Mouse (Mus musculus) heart, embryonic 13.5 days (tissue): ENCODE data around the gene Ank3. TPM values are rescaled to one million over a fixed set of nuclear protein-coding genes. Genes with fewer than 3 reads are reported as not detected.

Experiments used
- ATAC-seq: fragments of 200-750 bp; cut with Nextera tagmentation; 2 replicates; pipeline ENCODE4 v1.8.0; 2017; ENCODE audit warnings: moderate TSS enrichment; ENCODE audit not compliant: insufficient number of reproducible peaks, low FRiP score, low TSS enrichment; ENCODE audit errors: extremely low read depth
- H3K27ac ChIP-seq: fragments of 300-500 bp; sonication (generic); replicated peaks from 2 replicates; pipeline ENCODE4 v1.5.1; 2015; ENCODE audit warnings: moderate library complexity, mild to moderate bottlenecking, inconsistent platforms
- H3K27me3 ChIP-seq: fragments of 300-500 bp; sonication (generic); replicated peaks from 2 replicates; pipeline ENCODE4 v1.6.1; 2015; ENCODE audit warnings: mild to moderate bottlenecking, inconsistent platforms
- H3K36me3 ChIP-seq: fragments of 300-500 bp; sonication (generic); 2 replicates; pipeline ENCODE4 v1.6.1; 2015; ENCODE audit warnings: mild to moderate bottlenecking, inconsistent platforms
- H3K4me1 ChIP-seq: fragments of 300-500 bp; sonication (generic); 2 replicates; pipeline ENCODE4 v1.6.1; 2015; ENCODE audit warnings: inconsistent platforms
- H3K4me2 ChIP-seq: fragments of 300-500 bp; sonication (generic); 2 replicates; pipeline ENCODE4 v1.6.1; 2015; ENCODE audit warnings: inconsistent platforms, mild to moderate bottlenecking, moderate library complexity
- H3K4me3 ChIP-seq: fragments of 300-500 bp; sonication (generic); 2 replicates; pipeline ENCODE4 v1.5.1; 2015; ENCODE audit warnings: moderate library complexity, mild to moderate bottlenecking, inconsistent platforms
- H3K9ac ChIP-seq: fragments of 300-500 bp; sonication (generic); 2 replicates; pipeline ENCODE4 v1.6.1; 2015; ENCODE audit warnings: inconsistent platforms, mild to moderate bottlenecking, moderate library complexity
- H3K9me3 ChIP-seq: fragments of 300-500 bp; sonication (generic); 2 replicates; pipeline ENCODE4 v1.6.1; 2016; ENCODE audit warnings: inconsistent platforms
- WGBS: fragments of 180-500 bp; shearing (Covaris S2); methylation state at CpG from one replicate; pipeline ENCODE4 v1.1.7; 2015; ENCODE audit warnings: mixed read lengths; 5-methylcytosine and 5-hydroxymethylcytosine counted together
- polyA plus RNA-seq: library from polyadenylated mRNA; unstranded; fragments of >200 nt; fragmentation: Nextera tagmentation; extraction: Ambion mirVana; gene quantifications from 2 replicates; pipeline ENCODE4 v1.2.1, GENCODE M21; 2015

The Ank3 gene
- polyA plus RNA-seq, 1 experiment from 2014 or later: 30.8 TPM

- 85% methylated on average over 5 of the region's 5 CpGs for WGBS
- no peak for ATAC-seq
- Histone ChIP-seq H3K9ac (no peak overlapping the region), H3K27ac (no peak overlapping the region), H3K4me3 (no peak overlapping the region), H3K36me3 (peaks cover 75% of the 10 kb centered on the region), H3K9me3 (no peaks in the 10 kb centered on the region), H3K4me2 (no peak overlapping the region), H3K27me3 (no peaks in the 10 kb centered on the region), H3K4me1 (no peaks in the 10 kb centered on the region)
Measured at GRCm38 (mm10) chr10:70004058-70004457, 605.5 kb downstream of the Ank3 start.

- no peaks in the 10 kb centered on the region for H3K27me3 ChIP-seq
- H3K4me3 ChIP-seq: no peak overlapping the region
- H3K9ac ChIP-seq: no peak overlapping the region
- no peaks in the 10 kb centered on the region for H3K4me1 ChIP-seq
- H3K27ac ChIP-seq: no peak overlapping the region
- no peak for ATAC-seq
- no peaks in the 10 kb centered on the region for H3K9me3 ChIP-seq
- H3K36me3 ChIP-seq: peaks cover 73% of the 10 kb centered on the region
- no peak overlapping the region for H3K4me2 ChIP-seq
- 97% methylated on average over 15 of the region's 15 CpGs for WGBS
Measured at GRCm38 (mm10) chr10:70004831-70005230, 606.3 kb downstream of the Ank3 start.

- WGBS: 80% methylated on average over 9 of the region's 9 CpGs
- Histone ChIP-seq H3K9ac (no peak overlapping the region), H3K4me3 (no peak overlapping the region), H3K4me1 (no peaks in the 10 kb centered on the region), H3K4me2 (no peak overlapping the region), H3K9me3 (no peaks in the 10 kb centered on the region), H3K27me3 (no peaks in the 10 kb centered on the region), H3K27ac (no peak overlapping the region), H3K36me3 (peaks cover 65% of the 10 kb centered on the region)
- no peak for ATAC-seq
Measured at GRCm38 (mm10) chr10:70006380-70006779, 607.8 kb downstream of the Ank3 start.

- WGBS: 64% methylated on average over 5 of the region's 5 CpGs
- no peak for ATAC-seq
- peaks cover 10% of the 10 kb centered on the region; the same call in 1 of the 2 replicates for H3K4me1 ChIP-seq
- H3K4me2 ChIP-seq: no peak overlapping the region
- no peaks in the 10 kb centered on the region for H3K27me3 ChIP-seq
- H3K27ac ChIP-seq: no peak overlapping the region
- peaks cover 54% of the 10 kb centered on the region for H3K36me3 ChIP-seq
- no peaks in the 10 kb centered on the region for H3K9me3 ChIP-seq
- no peak overlapping the region for H3K4me3 ChIP-seq
- no peak overlapping the region for H3K9ac ChIP-seq
Measured at GRCm38 (mm10) chr10:70011738-70012137, 613.2 kb downstream of the Ank3 start.

- Histone ChIP-seq H3K27me3 (no peaks in the 10 kb centered on the region), H3K9ac (no peak overlapping the region), H3K36me3 (peaks cover 58% of the 10 kb centered on the region), H3K9me3 (no peaks in the 10 kb centered on the region), H3K4me3 (no peak overlapping the region), H3K4me2 (no peak overlapping the region), H3K27ac (no peak overlapping the region), H3K4me1 (peaks cover 14% of the 10 kb centered on the region; the same call in 1 of the 2 replicates)
- 86% methylated on average over 13 of the region's 13 CpGs for WGBS
- ATAC-seq: no peak
Measured at GRCm38 (mm10) chr10:70013931-70014330, 615.4 kb downstream of the Ank3 start.

GRCm38 (mm10) chr10:70015201-70015600 lies 616.6 kb downstream of the Ank3 start:
- Histone ChIP-seq H3K27ac (no peak overlapping the region), H3K4me3 (no peak overlapping the region), H3K27me3 (no peaks in the 10 kb centered on the region), H3K4me2 (no peak overlapping the region), H3K9ac (no peak overlapping the region), H3K4me1 (peaks cover 14% of the 10 kb centered on the region; the same call in 1 of the 2 replicates), H3K36me3 (peaks cover 63% of the 10 kb centered on the region), H3K9me3 (peaks cover 8% of the 10 kb centered on the region)
- 77% methylated on average over 9 of the region's 9 CpGs for WGBS
- no peak for ATAC-seq

GRCm38 (mm10) chr10:70018691-70019090 lies 620.1 kb downstream of the Ank3 start:
- Histone ChIP-seq H3K27me3 (no peaks in the 10 kb centered on the region), H3K36me3 (peaks cover 72% of the 10 kb centered on the region), H3K4me2 (no peak overlapping the region), H3K9me3 (peaks cover 9% of the 10 kb centered on the region), H3K9ac (no peak overlapping the region), H3K4me1 (peaks cover 8% of the 10 kb centered on the region), H3K4me3 (no peak overlapping the region), H3K27ac (no peak overlapping the region)
- 68% methylated on average over 2 of the region's 2 CpGs for WGBS
- no peak for ATAC-seq

GRCm38 (mm10) chr10:70021667-70022066 lies 623.1 kb downstream of the Ank3 start:
- H3K9me3 ChIP-seq: peaks cover 9% of the 10 kb centered on the region
- 75% methylated on average over 10 of the region's 10 CpGs for WGBS
- no peaks in the 10 kb centered on the region for H3K27me3 ChIP-seq
- H3K4me1 ChIP-seq: peaks cover 8% of the 10 kb centered on the region
- no peak overlapping the region for H3K4me3 ChIP-seq
- no peak overlapping the region for H3K9ac ChIP-seq
- H3K4me2 ChIP-seq: no peak overlapping the region
- peaks cover 53% of the 10 kb centered on the region for H3K36me3 ChIP-seq
- ATAC-seq: no peak
- no peak overlapping the region for H3K27ac ChIP-seq

- Histone ChIP-seq H3K27ac (no peak overlapping the region), H3K9me3 (peaks cover 9% of the 10 kb centered on the region), H3K9ac (no peak overlapping the region), H3K4me3 (no peak overlapping the region), H3K4me1 (peaks cover 8% of the 10 kb centered on the region), H3K36me3 (peaks cover 49% of the 10 kb centered on the region), H3K4me2 (no peak overlapping the region), H3K27me3 (no peaks in the 10 kb centered on the region)
- ATAC-seq: no peak
- 34% methylated on average over 5 of the region's 5 CpGs for WGBS
Measured at GRCm38 (mm10) chr10:70022596-70022995, 624.0 kb downstream of the Ank3 start.

- no peak for ATAC-seq
- H3K36me3 ChIP-seq: peaks cover 43% of the 10 kb centered on the region
- no peak overlapping the region for H3K27ac ChIP-seq
- H3K4me3 ChIP-seq: no peak overlapping the region
- WGBS: 83% methylated on average over 11 of the region's 11 CpGs
- H3K9ac ChIP-seq: no peak overlapping the region
- no peak overlapping the region for H3K4me2 ChIP-seq
- H3K27me3 ChIP-seq: no peaks in the 10 kb centered on the region
- H3K9me3 ChIP-seq: peaks cover 9% of the 10 kb centered on the region
- peaks cover 4% of the 10 kb centered on the region; the same call in 1 of the 2 replicates for H3K4me1 ChIP-seq
Measured at GRCm38 (mm10) chr10:70023861-70024260, 625.3 kb downstream of the Ank3 start.

- no peak overlapping the region for H3K27ac ChIP-seq
- no peak for ATAC-seq
- H3K27me3 ChIP-seq: no peaks in the 10 kb centered on the region
- WGBS: 76% methylated on average over 8 of the region's 8 CpGs
- no peak overlapping the region for H3K9ac ChIP-seq
- H3K9me3 ChIP-seq: no peaks in the 10 kb centered on the region
- H3K4me1 ChIP-seq: peaks cover 7% of the 10 kb centered on the region
- no peaks in the 10 kb centered on the region for H3K36me3 ChIP-seq
- H3K4me3 ChIP-seq: no peak overlapping the region
- H3K4me2 ChIP-seq: no peak overlapping the region
Measured at GRCm38 (mm10) chr10:70031942-70032341, 633.4 kb downstream of the Ank3 start.

GRCm38 (mm10) chr10:70032982-70033381 lies 634.4 kb downstream of the Ank3 start:
- no peak overlapping the region for H3K27ac ChIP-seq
- ATAC-seq: no peak
- no peaks in the 10 kb centered on the region for H3K36me3 ChIP-seq
- no peaks in the 10 kb centered on the region for H3K9me3 ChIP-seq
- no peak overlapping the region for H3K9ac ChIP-seq
- peaks cover 7% of the 10 kb centered on the region for H3K4me1 ChIP-seq
- WGBS: 86% methylated on average over 9 of the region's 9 CpGs
- H3K4me3 ChIP-seq: no peak overlapping the region
- no peaks in the 10 kb centered on the region for H3K27me3 ChIP-seq
- no peak overlapping the region for H3K4me2 ChIP-seq
